Mouse (Mus musculus): ENCODE results near the gene Hps1. TPM values are rescaled to one million over a fixed set of nuclear protein-coding genes. Genes with fewer than 3 reads are reported as not detected.

Gene Hps1
- total RNA-seq, 2 experiments from 2014 or later: 13.9 to 15.9 TPM

DNA sequence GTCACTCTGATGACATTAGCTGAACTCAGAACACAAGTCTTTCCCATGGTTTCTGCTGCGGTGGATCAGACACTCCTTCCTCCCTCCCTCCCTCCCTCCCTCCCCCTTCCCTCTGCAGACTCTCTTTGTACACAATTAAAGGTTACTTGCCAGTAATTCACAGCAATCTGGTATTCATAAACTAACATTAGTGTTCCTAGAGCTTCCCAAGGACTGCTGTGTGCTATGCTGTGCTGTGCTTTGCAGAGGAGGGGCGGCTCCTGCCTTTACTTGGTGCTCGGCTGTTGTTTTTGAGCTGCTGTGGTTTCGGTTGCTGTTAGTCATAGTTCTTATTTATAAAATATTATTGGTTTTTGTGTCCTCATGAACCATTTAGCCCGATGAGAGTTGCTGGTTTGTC, 62.1 kb downstream of the Hps1 start:
- DNase-seq: no peak

DNA sequence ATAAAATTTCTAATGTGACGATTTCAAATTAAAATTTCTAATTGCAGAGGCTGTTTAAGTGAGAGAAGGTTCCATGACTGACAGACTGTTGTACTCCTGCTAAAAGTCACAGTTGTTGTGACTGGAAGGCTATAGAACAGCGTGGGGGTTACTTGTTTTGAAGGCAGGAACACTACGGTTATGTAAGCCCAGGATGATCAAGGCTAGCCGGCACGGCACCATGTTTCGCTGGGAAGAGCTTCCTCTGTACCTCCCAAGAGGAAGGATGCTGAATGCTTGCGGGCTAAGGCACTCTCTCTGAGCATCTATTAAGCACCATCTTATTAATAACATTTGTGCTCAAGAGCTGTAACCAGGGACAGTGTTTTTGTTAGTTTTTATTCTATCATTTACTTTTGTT, 63.3 kb downstream of the Hps1 start:
- DNase-seq: no peak

DNA sequence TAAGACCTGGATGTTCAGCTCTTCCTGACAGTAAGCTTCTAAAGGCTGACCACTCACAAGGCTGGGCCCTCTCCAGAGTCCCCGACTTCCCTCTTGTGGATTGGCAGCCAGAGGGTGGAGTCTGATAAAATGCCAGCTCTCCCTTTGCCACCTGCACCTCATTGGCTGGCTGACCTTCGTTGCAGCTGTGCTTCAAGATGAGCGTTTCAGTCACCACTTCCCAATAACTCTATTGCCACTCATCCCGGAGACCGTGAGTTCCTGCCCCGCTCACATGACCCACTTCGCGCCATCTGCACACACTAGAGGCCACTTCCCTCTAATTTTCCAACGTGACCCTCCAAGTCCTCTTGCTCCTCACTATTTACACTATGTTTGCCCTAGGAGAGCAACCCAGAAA, 66.0 kb downstream of the Hps1 start:
- no peak for DNase-seq

Other genes with a start within 250 kb of the Hps1 start
- gene Loxl4, start 167.2 kb downstream of the Hps1 start, total RNA-seq (2021): 1 to 10 TPM; 1.8 to 2.7 TPM
- 10 to 100 TPM; 15.8 to 23.5 TPM for gene Pyroxd2, start 27.2 kb downstream of the Hps1 start, total RNA-seq (2021)